Mouse (Mus musculus) spleen, postnatal 14 days (tissue): ENCODE results near the gene BC024978.

ENCODE experiments used
- DNase-seq, 2 experiments: peaks; one replicate each; pipeline ENCODE4 v3.0.0; 2021 to 2022; ENCODE audit warnings: low spot score in 2 of 2

BC024978 gene

DNA sequence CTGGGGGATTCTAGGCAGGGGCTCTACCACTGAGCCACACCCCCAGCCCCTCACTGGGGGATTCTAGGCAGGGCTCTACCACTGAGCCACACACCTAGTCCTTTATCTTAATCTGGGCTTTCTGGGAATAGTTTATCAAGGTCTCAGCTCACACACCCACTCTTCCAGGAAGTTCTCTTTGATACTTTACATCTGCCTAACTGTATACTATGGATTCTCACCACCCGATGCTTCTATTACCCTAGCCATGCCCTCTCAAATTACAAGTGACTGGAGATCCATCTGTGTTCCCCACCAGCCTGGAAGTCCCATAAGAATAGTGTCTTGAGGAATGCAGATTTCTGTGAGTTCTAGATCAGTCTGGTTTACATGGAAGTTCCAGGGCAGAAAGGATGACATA, 27.0 kb downstream of the BC024978 start:
- no peak for DNase-seq

DNA sequence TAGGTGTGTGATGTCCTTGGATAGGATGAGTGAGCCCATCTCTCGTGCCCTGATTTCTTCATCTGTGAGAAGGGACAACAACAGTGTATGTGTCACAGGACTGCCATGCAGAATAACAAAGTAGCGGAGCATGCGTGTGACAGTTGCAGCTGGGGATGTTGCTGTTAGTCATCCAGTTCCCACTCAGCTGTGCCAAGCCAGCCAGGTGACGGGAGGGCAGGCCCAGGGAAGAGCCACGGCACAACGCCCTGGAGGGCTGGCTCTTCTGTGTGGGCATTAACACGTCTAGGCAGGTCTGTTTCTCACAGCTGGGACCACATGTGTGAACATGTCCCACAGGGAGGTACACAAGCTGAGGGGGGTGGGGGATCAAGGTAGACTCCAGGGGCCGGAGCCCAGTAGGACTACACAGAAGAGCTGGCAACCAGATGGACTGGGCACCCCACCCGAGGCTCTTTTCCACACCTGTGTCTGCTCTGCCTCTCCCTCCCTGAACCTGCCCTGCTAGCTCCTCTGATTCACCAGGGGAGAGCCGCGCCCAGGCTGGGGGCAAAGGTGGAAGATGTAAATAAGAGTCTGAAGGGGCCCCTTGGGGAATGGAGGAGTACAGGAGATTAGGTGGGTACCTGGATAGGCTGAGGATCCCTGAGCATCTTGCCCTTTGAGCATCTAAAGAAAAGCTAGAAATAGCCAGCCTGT, 29.4 kb downstream of the BC024978 start:
- DNase-seq = no peak

GRCm38 (mm10) chr7:27227276-27227675, 31.7 kb downstream of the BC024978 start:
- no peak for DNase-seq

DNA sequence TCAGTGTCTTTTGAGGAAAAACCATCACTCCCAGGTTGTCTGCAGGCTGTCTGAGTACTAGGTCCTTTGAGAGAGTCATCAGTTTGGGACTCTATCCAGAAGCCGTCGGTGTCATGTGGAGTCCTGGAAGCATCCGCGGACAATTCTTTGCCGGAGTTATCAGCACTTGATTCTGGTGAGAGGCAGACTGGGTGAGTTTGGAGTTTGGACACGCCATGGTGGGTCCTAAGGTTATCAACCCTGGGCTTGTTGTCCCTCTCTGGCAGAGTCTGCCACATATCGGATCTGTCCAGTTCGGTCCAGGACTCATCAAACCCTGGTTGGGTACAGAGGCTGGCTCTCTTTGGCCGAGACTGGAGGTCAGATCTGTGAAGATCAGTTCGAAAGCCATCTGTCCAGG, 32.1 kb downstream of the BC024978 start:
- no peak for DNase-seq

DNA sequence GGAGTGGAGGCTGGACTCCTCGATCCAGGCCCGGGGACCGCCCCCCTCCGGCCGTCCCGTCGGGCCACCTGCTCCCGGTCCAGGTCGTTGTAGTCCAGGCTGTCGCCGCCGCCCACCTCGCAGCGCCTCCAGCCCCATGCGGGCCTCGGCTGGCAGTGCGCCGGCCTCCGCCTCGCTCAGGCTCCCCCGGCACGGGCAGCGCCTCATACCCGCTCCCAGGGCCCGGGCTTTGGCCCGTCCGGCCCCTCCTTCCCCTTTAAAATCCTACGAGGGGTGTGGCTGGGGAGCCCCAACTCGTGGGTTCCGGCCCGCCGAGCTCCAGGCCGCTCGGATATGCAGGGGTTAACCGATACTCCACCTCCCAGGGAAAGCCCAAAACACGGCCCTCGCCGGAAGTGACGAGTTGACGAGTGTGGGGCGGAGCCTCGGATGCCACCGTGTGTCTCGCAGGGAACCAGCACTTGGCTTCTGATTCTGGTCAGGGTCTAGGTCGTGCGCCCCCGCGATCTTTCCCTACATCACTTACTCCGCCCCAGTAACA, 32.8 kb downstream of the BC024978 start, which contains the start of gene Itpkc:
Itpkc (minus strand) TSS at position 381 of the 541 bp plus-strand sequence.
- DNase-seq = peak; percentile 76 to 83

- no peak for DNase-seq
Observed at GRCm38 (mm10) chr7:27228865-27229264, 33.3 kb downstream of the BC024978 start.

- DNase-seq = no peak
Observed at GRCm38 (mm10) chr7:27230781-27231180, 35.2 kb downstream of the BC024978 start.

DNA sequence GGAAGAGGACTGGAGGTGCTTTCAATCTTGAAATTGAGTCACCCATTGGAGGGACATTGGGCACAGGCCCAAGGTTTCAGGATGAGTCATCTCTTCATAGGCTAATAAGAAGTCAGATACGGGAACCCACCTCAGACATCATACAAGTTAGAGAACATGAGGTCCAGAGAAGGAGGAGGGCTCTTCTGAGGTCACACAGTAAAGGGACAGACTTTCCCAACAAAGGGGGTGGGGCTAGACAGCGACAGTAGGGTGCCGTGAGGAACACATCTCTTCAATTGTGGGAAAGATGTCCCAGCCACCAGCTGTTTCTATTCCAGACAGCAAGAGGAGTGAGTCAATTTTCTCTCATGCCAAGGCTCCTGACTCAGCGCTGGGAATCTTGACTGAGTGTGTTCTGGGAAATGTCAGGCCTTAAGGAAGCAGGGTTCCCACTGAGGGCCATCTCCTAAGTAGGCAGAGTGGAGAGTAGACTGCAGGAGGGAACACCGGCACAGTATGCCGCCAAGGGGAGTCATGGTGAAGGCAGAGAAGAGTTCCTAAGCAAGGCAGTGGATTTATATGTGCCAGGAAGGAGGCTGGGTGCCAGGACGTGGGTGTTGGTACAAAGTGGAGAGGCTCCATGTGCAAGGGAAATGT, 36.2 kb downstream of the BC024978 start:
- DNase-seq = no peak

DNA sequence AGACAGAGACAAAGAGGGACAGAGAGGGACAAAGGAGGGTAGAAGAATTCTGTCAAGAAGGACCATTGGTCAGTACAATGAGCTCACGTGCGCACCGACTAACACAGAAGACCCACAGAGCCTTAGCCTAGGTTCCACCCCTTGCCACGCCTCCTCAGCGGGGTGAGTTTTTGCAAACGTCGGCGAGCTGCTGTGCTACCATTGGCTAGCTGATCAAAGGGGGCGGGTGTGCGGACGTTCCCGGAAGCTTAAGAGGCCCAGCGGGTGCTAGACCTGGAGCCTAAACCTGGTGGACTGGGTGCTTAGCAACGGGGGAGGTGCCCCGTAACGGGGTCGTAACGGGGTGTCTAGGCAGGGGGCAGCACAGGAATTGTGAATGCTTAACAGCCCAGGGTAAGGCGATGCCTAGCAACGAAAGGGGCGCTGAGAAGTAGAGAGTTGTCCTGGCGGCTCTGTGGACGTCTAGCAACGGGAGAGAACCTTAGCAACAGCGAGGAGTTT, 37.2 kb downstream of the BC024978 start, which contains the start of gene Coq8b:
Coq8b (plus strand) TSS at position 243 of the 501 bp plus-strand sequence.
- DNase-seq = peak; percentile 80 to 85

- no peak for DNase-seq
Observed at GRCm38 (mm10) chr7:27233300-27233699, 37.7 kb downstream of the BC024978 start.

GRCm38 (mm10) chr7:27235726-27236125, 40.1 kb downstream of the BC024978 start:
- no peak for DNase-seq

DNA sequence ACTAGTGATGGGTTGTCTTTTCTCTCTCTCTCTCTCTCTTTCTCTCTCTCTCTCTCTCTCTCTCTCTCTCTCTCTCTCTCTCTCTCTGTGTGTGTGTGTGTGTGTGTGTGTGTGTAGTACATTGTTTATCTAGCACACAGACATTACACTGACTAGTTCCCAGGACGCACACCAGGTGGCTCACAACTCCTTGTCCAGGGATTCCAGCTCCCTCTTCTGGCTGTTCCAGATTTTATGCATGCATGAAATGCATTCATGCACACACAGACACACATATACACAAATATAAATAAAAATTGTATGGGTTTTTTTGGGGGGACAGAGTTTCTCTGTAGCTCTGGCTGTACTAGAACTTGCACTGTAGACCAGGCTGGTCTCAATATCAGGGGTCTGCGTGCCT, 41.9 kb downstream of the BC024978 start:
- DNase-seq = no peak

DNA sequence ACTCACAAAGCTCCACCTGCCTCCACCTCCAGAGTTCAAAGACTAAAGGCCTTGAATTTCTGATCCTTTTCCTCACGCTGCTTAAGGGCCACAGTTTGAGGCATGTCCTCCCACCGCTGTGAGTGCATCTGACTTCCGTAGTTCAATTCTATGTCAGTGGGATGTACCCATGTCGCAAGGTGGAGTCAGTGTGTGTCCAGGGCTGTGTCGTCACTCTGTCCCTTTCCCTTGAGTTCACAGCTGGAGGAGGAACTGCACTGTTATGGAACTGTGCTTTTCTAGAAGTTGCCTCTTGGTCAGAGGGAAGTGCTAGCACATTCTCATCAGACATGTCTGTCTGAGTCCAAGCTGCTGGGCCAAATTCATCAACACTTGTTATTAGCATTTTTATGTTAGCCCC, 43.0 kb downstream of the BC024978 start:
- no peak for DNase-seq

- no peak for DNase-seq
Observed at GRCm38 (mm10) chr7:27243211-27243610, 47.6 kb downstream of the BC024978 start.

GRCm38 (mm10) chr7:27244088-27244487, 48.5 kb downstream of the BC024978 start:
- DNase-seq = peak in 1 of 2 experiments; percentile 24

GRCm38 (mm10) chr7:27249146-27249545, 53.6 kb downstream of the BC024978 start:
- DNase-seq = no peak

GRCm38 (mm10) chr7:27249928-27250327, 54.3 kb downstream of the BC024978 start:
- DNase-seq = no peak

GRCm38 (mm10) chr7:27251946-27252345, 56.4 kb downstream of the BC024978 start:
- no peak for DNase-seq

- no peak for DNase-seq
Observed at GRCm38 (mm10) chr7:27255721-27256120, 60.1 kb downstream of the BC024978 start.

DNA sequence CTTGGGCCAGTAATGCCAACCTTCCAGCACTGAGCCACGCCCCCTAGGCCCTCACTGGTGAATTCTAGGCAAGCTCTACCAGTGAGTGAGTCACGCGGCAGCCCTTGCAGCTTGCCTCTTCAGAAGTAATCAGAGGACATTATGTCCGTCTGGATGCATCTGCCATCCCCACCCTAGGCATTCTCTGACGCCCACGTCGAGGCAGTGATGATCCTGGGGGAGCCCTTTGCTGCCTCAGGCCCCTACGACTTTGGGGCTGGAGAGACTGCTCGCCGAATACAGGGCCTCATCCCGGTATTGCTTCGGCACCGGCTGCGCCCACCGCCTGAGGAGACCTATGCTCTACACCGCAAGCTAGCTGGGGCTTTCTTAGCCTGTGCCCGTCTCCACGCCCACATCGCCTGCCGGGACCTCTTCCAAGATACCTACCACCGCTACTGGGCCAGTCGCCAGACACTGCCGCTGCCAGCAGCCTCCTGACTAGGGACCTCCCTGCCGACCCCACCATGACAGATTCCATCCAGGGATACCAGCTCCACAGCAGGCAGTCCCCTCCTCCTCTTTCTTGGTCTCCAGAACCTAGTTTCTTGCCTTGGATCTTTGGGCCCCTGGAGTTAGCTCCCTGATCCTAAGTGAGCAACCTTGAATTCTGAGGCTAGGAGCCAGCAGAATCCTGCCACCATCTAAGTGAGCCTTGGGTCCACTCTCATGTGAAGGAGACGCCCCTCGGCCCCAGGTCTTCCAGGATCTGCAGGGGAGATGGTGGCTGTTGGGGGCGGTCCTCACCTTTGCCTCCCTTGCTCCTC, 61.7 kb downstream of the BC024978 start:
- DNase-seq = no peak

DNA sequence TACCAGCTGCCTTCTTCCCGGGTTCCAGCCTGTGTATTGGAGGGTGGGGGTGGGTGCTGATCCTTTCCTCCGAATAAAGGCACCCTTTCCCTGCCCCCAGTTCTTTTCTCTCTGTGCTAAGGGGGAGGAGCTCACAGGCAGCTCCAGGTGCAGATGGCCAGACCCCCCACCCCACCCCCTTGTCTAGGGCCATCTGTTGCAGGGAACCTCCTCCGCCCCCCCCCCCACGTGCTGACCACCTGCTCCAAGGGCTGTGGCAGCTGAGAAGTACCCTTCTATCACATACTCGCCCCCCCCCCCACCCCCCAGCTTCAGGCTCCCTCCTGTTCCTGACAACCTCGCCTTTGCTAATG, 62.2 kb downstream of the BC024978 start:
- no peak for DNase-seq
